Mouse (Mus musculus) spleen, postnatal 10 days (tissue): ENCODE data around the gene Olfr630.
"Not testable (repeated sequence)": the region's sequence is repeated elsewhere in the genome, so short reads cannot be mapped to it uniquely, and the experiment has no call there.

Experiments
- DNase-seq, 2 experiments: peaks; one replicate each; pipeline ENCODE4 v3.0.0; 2021 to 2022; ENCODE audit warnings: low spot score in 2 of 2

The Olfr630 gene

GRCm38 (mm10) chr7:103757233-103757632, at the start of gene Olfr630:
Gene Olfr630, minus strand, starts transcription at chr7:103757333.
- DNase-seq: no peak

- DNase-seq: peak in 1 of 2 experiments; percentile 55
Observed at GRCm38 (mm10) chr7:103806856-103807255, 49.7 kb upstream of the Olfr630 start.

GRCm38 (mm10) chr7:103792669-103793388, 35.7 kb upstream of the Olfr630 start:
- peak in 1 of 2 experiments; percentile 46 for DNase-seq

GRCm38 (mm10) chr7:103791721-103792120, 34.6 kb upstream of the Olfr630 start, which contains the start of gene Olfr67:
Gene Olfr67, minus strand, starts transcription at chr7:103791821.
- DNase-seq: no peak

GRCm38 (mm10) chr7:103779598-103779997, 22.5 kb upstream of the Olfr630 start, which contains the start of gene Olfr68:
Gene Olfr68, minus strand, starts transcription at chr7:103779698.
- no peak for DNase-seq

- not testable (repeated sequence) for DNase-seq
Observed at GRCm38 (mm10) chr7:103777652-103778051, 20.5 kb upstream of the Olfr630 start.

- DNase-seq: no peak
Observed at GRCm38 (mm10) chr7:103771494-103771893, 14.4 kb upstream of the Olfr630 start, which contains the start of gene Olfr69. Gene Olfr69, minus strand, starts transcription at chr7:103771594.

GRCm38 (mm10) chr7:103767687-103768086, 10.6 kb upstream of the Olfr630 start:
- not testable (repeated sequence) for DNase-seq

- not testable (repeated sequence) for DNase-seq
Observed at GRCm38 (mm10) chr7:103762212-103762611, 5.1 kb upstream of the Olfr630 start.

- no peak for DNase-seq
Observed at GRCm38 (mm10) chr7:103744843-103745242, 12.3 kb downstream of the Olfr630 start, which contains the start of gene Olfr629. Gene Olfr629, minus strand, starts transcription at chr7:103744943.

GRCm38 (mm10) chr7:103730074-103730473, 27.1 kb downstream of the Olfr630 start, which contains the start of gene Olfr628:
Gene Olfr628, plus strand, starts transcription at chr7:103730374.
- DNase-seq: no peak

- not testable (repeated sequence) for DNase-seq
Observed at GRCm38 (mm10) chr7:103716398-103716797, 40.7 kb downstream of the Olfr630 start.

GRCm38 (mm10) chr7:103714371-103714770, 42.8 kb downstream of the Olfr630 start, which contains the start of gene Olfr243:
Gene Olfr243, plus strand, starts transcription at chr7:103714671.
- DNase-seq: no peak

GRCm38 (mm10) chr7:103712024-103712423, 45.1 kb downstream of the Olfr630 start:
- DNase-seq: peak in 1 of 2 experiments; percentile 41
